Mouse (Mus musculus): Measurements from ENCODE around the gene Vars.
A peak's percentile ranks its signal among the peaks of the same experiment; 100 is the strongest.

- peak; percentile 67 for TF ChIP-seq CTCF (IDR thresholded peaks at IDR 0.05)
- TF ChIP-seq EP300 (IDR thresholded peaks at IDR 0.05): no peak
Measured at GRCm38 (mm10) chr17:34956340-34956739, 44.4 kb upstream of the Vars start.

All from lung, postnatal 0 days (tissue).